Mouse (Mus musculus): ENCODE results near the gene Dusp18.

GRCm38 (mm10) chr11:3895933-3896332 is 893 bp downstream of the Dusp18 start:
- TF ChIP-seq CTCF (IDR thresholded peaks at IDR 0.05; ENCODE audit: low read depth, low read length) = no peak
- TF ChIP-seq POLR2A (IDR thresholded peaks at IDR 0.05; ENCODE audit: borderline replicate concordance, low read depth, low read length) = no peak
